Mouse (Mus musculus) cerebellum, adult 2 months (tissue): ENCODE results near the gene Prdx1. TPM values are rescaled to one million over a fixed set of nuclear protein-coding genes. Genes with fewer than 3 reads are reported as not detected.

Experiments
- DNase-seq, 2 experiments: peaks; one replicate each; pipeline ENCODE4 v3.0.0; 2021
- H3K27ac ChIP-seq: fragments of 200-500 bp; 2 replicates; pipeline ENCODE4 v1.5.1; 2012; ENCODE audit warnings: low read length, control low read depth, inconsistent platforms; ENCODE audit not compliant: insufficient read depth
- H3K27me3 ChIP-seq: fragments of 200-500 bp; 2 replicates; pipeline ENCODE4 v1.6.1; 2012; ENCODE audit warnings: inconsistent platforms, mild to moderate bottlenecking, low read length, moderate library complexity; ENCODE audit not compliant: control insufficient read depth, insufficient read depth
- H3K4me1 ChIP-seq: fragments of 200-500 bp; 2 replicates; pipeline ENCODE4 v1.6.1; 2011; ENCODE audit warnings: low read length; ENCODE audit not compliant: control insufficient read depth, insufficient read depth
- H3K4me3 ChIP-seq: fragments of 200-500 bp; replicated peaks from 2 replicates; pipeline ENCODE3; 2011; ENCODE audit warnings: mild to moderate bottlenecking, low read depth, low read length, control low read depth; ENCODE audit not compliant: insufficient read depth
- CTCF ChIP-seq: fragments of 200-500 bp; IDR thresholded peaks from 2 replicates; pipeline ENCODE4 v1.5.1; 2011; ENCODE audit warnings: low read depth, mild to moderate bottlenecking, control low read depth, low read length, moderate library complexity, borderline replicate concordance; ENCODE audit not compliant: insufficient read depth
- POLR2A ChIP-seq: fragments of 200-500 bp; IDR thresholded peaks from 2 replicates; pipeline ENCODE4 v1.6.1; 2011; ENCODE audit warnings: low read length, control low read depth, borderline replicate concordance; ENCODE audit not compliant: insufficient read depth
- WGBS: fragments of 180-500 bp; shearing (Covaris S2); methylation state at CpG from one replicate; pipeline ENCODE4 v1.1.7; 2018; 5-methylcytosine and 5-hydroxymethylcytosine counted together
- polyA plus RNA-seq: library from polyadenylated mRNA; depleted of rRNA; stranded (reverse); fragments of >200 nt; gene quantifications from 2 replicates; pipeline ENCODE4 v1.2.3, GENCODE M21; 2012; rRNA removed

Prdx1 gene
- 233 and 250 TPM in 2 replicates for polyA plus RNA-seq

- peak; percentile 78 for TF ChIP-seq CTCF
- TF ChIP-seq POLR2A, result peak; percentile 93
- Histone ChIP-seq H3K4me3 (peak within 1 kb of the TSS; percentile 76), H3K27ac (peak within 1 kb of the TSS; percentile 91), H3K4me1 (0 out of 2 replicates have a peak, but pooled peaks cover 2% of the 10 kb centered on the region), H3K27me3 (no peaks in the 10 kb centered on the region)
- peak; percentile 88 to 90 for DNase-seq
- WGBS, result under 1% methylated on average over 56 of the region's 56 CpGs
Measured at GRCm38 (mm10) chr4:116685402-116686061, at the start of gene Prdx1. Gene Prdx1, plus strand, starts transcription at chr4:116685544.

DNA sequence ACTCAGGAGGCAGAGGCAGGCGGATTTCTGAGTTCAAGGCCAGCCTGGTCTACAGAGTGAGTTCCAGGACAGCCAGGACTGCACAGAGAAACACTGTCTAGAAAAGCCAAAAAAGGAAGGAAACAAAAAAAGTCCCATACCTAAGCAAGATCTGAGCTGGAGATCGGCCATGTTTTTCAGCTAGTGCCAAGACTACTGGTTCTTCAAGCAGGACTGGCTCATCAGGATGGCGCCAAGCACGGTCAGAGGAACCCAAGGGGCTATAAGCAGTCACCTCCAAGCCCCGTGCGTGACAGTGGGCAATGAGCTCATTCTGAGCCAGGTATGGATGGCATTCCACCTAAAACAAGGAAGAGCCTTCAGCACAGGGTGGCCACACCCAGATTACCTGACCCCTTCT is 46.5 kb upstream of the Prdx1 start:
- H3K27me3 ChIP-seq, result no peaks in the 10 kb centered on the region
- no peaks in the 10 kb centered on the region for H3K4me1 ChIP-seq
- TF ChIP-seq POLR2A (no peak), CTCF (no peak)

DNA sequence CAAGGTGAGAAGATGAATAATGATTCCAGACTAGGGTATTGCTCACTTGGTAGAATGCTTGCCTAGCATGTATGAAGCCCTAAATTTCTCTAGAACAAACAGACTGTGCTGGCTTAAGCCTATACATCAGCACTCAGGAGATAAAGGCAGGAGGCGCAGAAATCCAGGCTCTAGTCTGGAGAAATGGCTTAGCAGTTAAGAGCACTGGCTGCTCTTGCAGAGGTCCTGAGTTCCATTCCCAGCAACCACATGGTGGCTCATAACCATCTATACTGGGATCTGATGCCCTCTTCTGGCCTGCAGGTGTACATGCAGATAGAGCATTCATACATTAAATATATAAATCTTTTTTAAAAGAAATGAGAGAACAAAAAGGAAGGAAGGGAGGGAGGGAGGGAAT is 43.3 kb upstream of the Prdx1 start:
- H3K27me3 ChIP-seq, result no peaks in the 10 kb centered on the region
- TF ChIP-seq CTCF (no peak), POLR2A (no peak)
- no peak overlapping the region for H3K27ac ChIP-seq
- 100% methylated on average over 1 of the region's 1 CpGs for WGBS
- no peaks in the 10 kb centered on the region; the same call in none of the 2 replicates for H3K4me1 ChIP-seq
- no peak for DNase-seq
- no peak overlapping the region for H3K4me3 ChIP-seq

More for the DNA sequence above, 46.5 kb upstream of the Prdx1 start:
- WGBS, result 91% methylated on average over 6 of the region's 6 CpGs
- DNase-seq, result no peak
- Histone ChIP-seq H3K27ac (no peak overlapping the region), H3K4me3 (no peak overlapping the region)

DNA sequence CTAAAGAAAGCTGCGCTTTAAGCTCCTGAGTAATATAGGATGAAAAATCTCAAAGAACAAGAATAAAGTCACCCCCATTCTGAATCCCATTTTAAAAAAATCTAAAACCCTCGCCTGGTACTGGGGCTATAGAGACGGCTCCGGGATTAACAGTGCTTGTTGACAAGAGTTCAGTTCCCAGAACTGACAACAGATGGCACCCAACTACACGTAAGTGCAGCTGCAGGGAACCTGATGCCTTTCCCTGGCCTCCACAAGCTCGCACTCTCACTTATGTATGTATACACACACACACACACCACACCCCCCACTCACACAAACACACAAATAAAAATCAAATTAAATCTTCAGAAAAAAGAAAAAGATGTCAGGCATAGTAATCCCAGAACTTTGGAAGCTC is 41.0 kb upstream of the Prdx1 start:
- TF ChIP-seq POLR2A, result no peak
- peak; percentile 58 for TF ChIP-seq CTCF
- WGBS, result 27% methylated on average over 6 of the region's 6 CpGs
- Histone ChIP-seq H3K4me1 (peaks cover 4% of the 10 kb centered on the region), H3K27ac (no peak overlapping the region), H3K27me3 (no peaks in the 10 kb centered on the region), H3K4me3 (no peak overlapping the region)
- peak in 1 of 2 experiments; percentile 24 for DNase-seq

- WGBS, result 86% methylated on average over 7 of the region's 7 CpGs
- DNase-seq, result no peak
- Histone ChIP-seq H3K27me3 (no peaks in the 10 kb centered on the region), H3K27ac (no peak overlapping the region), H3K4me3 (no peak overlapping the region), H3K4me1 (peaks cover 4% of the 10 kb centered on the region)
- TF ChIP-seq POLR2A, result no peak
- no peak for TF ChIP-seq CTCF
Measured at GRCm38 (mm10) chr4:116645624-116646023, 39.7 kb upstream of the Prdx1 start.

- WGBS, result 95% methylated on average over 2 of the region's 2 CpGs
Measured at GRCm38 (mm10) chr4:116649411-116649810, 35.9 kb upstream of the Prdx1 start.

GRCm38 (mm10) chr4:116650365-116650764 is 35.0 kb upstream of the Prdx1 start:
- H3K27ac ChIP-seq, result no peak overlapping the region
- H3K4me3 ChIP-seq, result peak overlapping the region; percentile 99
- no peak for TF ChIP-seq CTCF
- TF ChIP-seq POLR2A, result no peak
- no peak for DNase-seq
- 41% methylated on average over 5 of the region's 5 CpGs for WGBS
- peaks cover 4% of the 10 kb centered on the region for H3K4me1 ChIP-seq
- no peaks in the 10 kb centered on the region for H3K27me3 ChIP-seq

More at GRCm38 (mm10) chr4:116649411-116649810, 35.9 kb upstream of the Prdx1 start:
- DNase-seq, result no peak
- Histone ChIP-seq H3K27me3 (no peaks in the 10 kb centered on the region), H3K27ac (no peak overlapping the region), H3K4me3 (no peak overlapping the region), H3K4me1 (peaks cover 4% of the 10 kb centered on the region)
- no peak for TF ChIP-seq POLR2A
- TF ChIP-seq CTCF, result no peak

- DNase-seq, result peak; percentile 91 to 92
- peak within 1 kb of the TSS; percentile 99 for H3K4me3 ChIP-seq
- WGBS, result under 1% methylated on average over 39 of the region's 39 CpGs
- H3K27me3 ChIP-seq, result no peaks in the 10 kb centered on the region
- peak within 1 kb of the TSS; percentile 86 for H3K27ac ChIP-seq
- TF ChIP-seq CTCF, result no peak
- peak; percentile 73; the same call in 1 of the 2 replicates for TF ChIP-seq POLR2A
- H3K4me1 ChIP-seq, result peaks cover 4% of the 10 kb centered on the region; the same call in 1 of the 2 replicates
Measured at GRCm38 (mm10) chr4:116650924-116651796, 34.2 kb upstream of the Prdx1 start, which contains the start of gene Akr1a1. Gene Akr1a1, minus strand, starts transcription at chr4:116651680.
